Mouse (Mus musculus): ENCODE results near the gene Srsf7. TPM values are rescaled to one million over a fixed set of nuclear protein-coding genes. Genes with fewer than 3 reads are reported as not detected.
A peak's percentile ranks its signal among the peaks of the same experiment; 100 is the strongest.

Srsf7 gene
- 383 and 398 TPM in 2 replicates for polyA plus RNA-seq (2014; fragmentation: Nextera tagmentation; extraction: Ambion mirVana)

DNA sequence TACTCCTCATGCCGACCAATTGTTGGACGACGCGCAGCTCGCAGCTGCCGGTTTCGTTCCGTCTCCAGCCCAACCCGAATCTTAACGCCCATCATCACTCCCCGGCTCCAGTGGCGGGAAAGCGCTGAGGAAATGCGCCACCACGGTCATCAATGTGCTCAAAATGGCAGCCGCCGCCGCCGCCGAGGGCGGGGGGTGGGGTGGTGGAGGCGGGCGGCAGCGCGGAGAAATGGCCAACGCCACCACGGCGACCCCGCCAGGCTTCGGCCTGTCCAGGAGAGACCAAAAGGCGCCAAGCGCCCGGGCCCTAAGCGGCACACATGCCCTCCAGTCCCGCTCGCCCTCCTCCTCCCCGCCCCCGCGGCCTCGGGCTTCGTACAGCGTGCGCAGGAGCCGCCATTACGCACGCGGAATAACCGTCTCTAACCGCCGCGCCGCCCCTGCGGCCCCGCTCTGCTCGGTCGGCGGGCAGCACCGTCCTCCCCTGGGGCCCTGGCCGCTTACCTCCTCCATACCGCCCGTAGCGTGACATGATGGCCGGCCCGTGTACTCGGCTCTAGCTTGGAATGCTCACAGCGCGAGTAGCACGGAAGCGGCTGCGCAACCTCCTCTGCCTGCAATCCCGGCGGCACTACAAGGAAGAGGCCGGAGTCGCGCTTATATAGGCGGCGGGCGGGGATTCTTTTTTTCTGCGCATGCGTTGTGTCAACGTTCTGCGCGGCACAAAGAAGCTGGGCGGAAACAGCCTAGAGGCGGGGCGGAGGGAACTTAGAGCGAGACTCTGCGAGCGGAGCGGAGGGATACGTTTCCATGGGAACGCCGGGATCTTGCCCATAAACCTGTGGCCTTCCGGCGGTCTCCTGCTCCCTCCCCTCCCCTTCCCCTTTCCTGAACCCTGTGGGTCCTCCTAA lies at the start of gene Srsf7, which contains the start of gene Ttc39d:
TSS of gene Srsf7 (minus strand) at position 637 of the 911 bp plus-strand sequence.
TSS of gene Ttc39d (plus strand) at position 790 of the 911 bp plus-strand sequence.
- Histone ChIP-seq H3K4me3 (ENCODE audit: low read depth, low read length) (peak within 1 kb of the TSS; percentile 80), H3K4me2 (peak within 1 kb of the TSS; percentile 87), H3K36me3 (ENCODE audit: control insufficient read depth, insufficient read depth, low read length) (peaks cover 10% of the 10 kb centered on the region), H3K27ac (ENCODE audit: low read depth, low read length) (peak within 1 kb of the TSS; percentile 99), H3K27me3 (ENCODE audit: control insufficient read depth, insufficient read depth, low read length) (no peaks in the 10 kb centered on the region), H3K9me3 (replicated peaks; ENCODE audit: control insufficient read depth, low read length) (no peaks in the 10 kb centered on the region), H3K9ac (ENCODE audit: low read depth, low read length) (peak within 1 kb of the TSS; percentile 99), H3K4me1 (ENCODE audit: control insufficient read depth, insufficient read depth, low read length) (peaks cover 3% of the 10 kb centered on the region; the same call in 1 of the 2 replicates)
- peak; percentile 92 for ATAC-seq (replicated peaks; ENCODE audit: insufficient number of reproducible peaks, low FRiP score, low TSS enrichment)
- WGBS (ENCODE audit: insufficient replicate concordance): under 1% methylated on average over 92 of the region's 95 CpGs

DNA sequence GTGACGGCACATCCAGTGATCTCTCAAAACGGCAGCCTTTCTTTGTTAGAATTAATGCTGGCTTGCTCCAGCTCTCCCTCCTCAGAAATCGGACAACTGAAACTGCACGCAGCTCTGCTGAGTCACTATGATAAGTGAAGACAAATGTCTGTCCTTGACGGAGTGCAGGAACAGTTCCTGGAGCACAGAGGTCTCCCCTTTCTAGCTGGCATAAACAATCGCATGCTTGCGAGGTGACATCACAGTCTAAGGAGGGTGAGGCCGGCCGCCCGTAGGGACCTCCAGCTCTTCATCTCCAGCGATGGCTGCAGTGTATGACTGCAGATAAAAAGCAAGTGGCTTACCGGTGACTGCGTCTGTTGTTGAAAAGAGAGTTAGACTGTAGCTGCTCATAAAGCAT lies 48.1 kb upstream of the Srsf7 start:
- Histone ChIP-seq H3K4me2 (peak overlapping the region; percentile 23), H3K27ac (ENCODE audit: low read depth, low read length) (peak overlapping the region; percentile 81), H3K4me1 (ENCODE audit: control insufficient read depth, insufficient read depth, low read length) (peaks cover 14% of the 10 kb centered on the region), H3K9ac (ENCODE audit: low read depth, low read length) (peak overlapping the region; percentile 0), H3K36me3 (ENCODE audit: control insufficient read depth, insufficient read depth, low read length) (peaks cover 45% of the 10 kb centered on the region), H3K27me3 (ENCODE audit: control insufficient read depth, insufficient read depth, low read length) (no peaks in the 10 kb centered on the region), H3K4me3 (ENCODE audit: low read depth, low read length) (no peak overlapping the region), H3K9me3 (replicated peaks; ENCODE audit: control insufficient read depth, low read length) (peaks cover 4% of the 10 kb centered on the region; the same call in 1 of the 2 replicates)
- WGBS (ENCODE audit: insufficient replicate concordance): 10% methylated on average over 13 of the region's 13 CpGs
- peak; percentile 87 for ATAC-seq (replicated peaks; ENCODE audit: insufficient number of reproducible peaks, low FRiP score, low TSS enrichment)

- peaks cover 4% of the 10 kb centered on the region; the same call in 1 of the 2 replicates for H3K9me3 ChIP-seq (replicated peaks; ENCODE audit: control insufficient read depth, low read length)
- H3K4me3 ChIP-seq (ENCODE audit: low read depth, low read length): no peak overlapping the region
- no peak overlapping the region; the same call in 1 of the 2 replicates for H3K4me2 ChIP-seq
- H3K27me3 ChIP-seq (ENCODE audit: control insufficient read depth, insufficient read depth, low read length): no peaks in the 10 kb centered on the region
- H3K27ac ChIP-seq (ENCODE audit: low read depth, low read length): peak overlapping the region; percentile 81
- 89% methylated on average over 5 of the region's 5 CpGs for WGBS (ENCODE audit: insufficient replicate concordance)
- no peak overlapping the region for H3K9ac ChIP-seq (ENCODE audit: low read depth, low read length)
- H3K4me1 ChIP-seq (ENCODE audit: control insufficient read depth, insufficient read depth, low read length): peaks cover 14% of the 10 kb centered on the region
- H3K36me3 ChIP-seq (ENCODE audit: control insufficient read depth, insufficient read depth, low read length): peaks cover 46% of the 10 kb centered on the region
- no peak for ATAC-seq (replicated peaks; ENCODE audit: insufficient number of reproducible peaks, low FRiP score, low TSS enrichment)
These were observed 47.3 kb upstream of the Srsf7 start for GRCm38 (mm10) chr17:80254421-80254820.

DNA sequence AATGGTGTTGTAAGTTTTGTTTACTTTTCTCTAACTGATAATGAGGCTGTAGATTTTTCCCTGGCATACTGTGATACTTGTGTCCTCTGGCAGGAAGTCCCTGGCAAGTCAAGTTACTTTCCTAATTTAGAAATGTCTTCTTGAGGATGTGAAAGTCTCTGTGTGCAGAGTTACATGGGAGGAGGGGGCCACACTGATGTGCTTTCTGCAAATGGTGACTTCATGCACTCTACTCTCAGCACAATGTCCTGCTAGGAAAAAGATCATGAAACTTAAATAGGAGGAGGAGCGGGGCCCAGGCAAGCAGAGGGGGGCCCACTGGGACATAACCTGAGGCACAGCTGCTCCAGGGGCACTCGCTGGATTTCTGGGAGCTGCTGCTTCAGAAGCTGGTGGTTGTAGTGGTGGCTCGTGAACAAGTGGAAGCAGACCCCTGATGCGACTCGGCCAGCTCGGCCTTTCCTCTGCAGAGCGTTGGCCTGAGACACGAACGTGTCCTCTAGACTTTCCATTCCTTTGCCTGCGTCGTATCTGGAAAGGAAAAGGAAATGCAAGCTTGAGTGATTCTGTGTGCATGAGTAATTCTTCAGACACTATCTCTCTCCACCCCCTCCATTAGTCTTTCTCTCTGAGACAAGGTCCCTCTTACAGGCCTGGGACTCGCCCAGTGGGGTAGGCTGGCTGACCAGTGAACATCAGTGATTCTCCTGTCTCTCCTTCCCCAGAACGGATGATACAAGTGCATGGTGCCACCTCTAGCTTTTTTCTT lies 45.8 kb upstream of the Srsf7 start:
- Histone ChIP-seq H3K9ac (ENCODE audit: low read depth, low read length) (0 out of 2 replicates have a peak overlapping the region, but pooled peaks have one; percentile 3), H3K4me3 (ENCODE audit: low read depth, low read length) (no peak overlapping the region), H3K4me1 (ENCODE audit: control insufficient read depth, insufficient read depth, low read length) (peaks cover 14% of the 10 kb centered on the region), H3K4me2 (0 out of 2 replicates have a peak overlapping the region, but pooled peaks have one; percentile 11), H3K27me3 (ENCODE audit: control insufficient read depth, insufficient read depth, low read length) (no peaks in the 10 kb centered on the region), H3K27ac (ENCODE audit: low read depth, low read length) (peak overlapping the region; percentile 89), H3K9me3 (replicated peaks; ENCODE audit: control insufficient read depth, low read length) (peaks cover 4% of the 10 kb centered on the region; the same call in 1 of the 2 replicates), H3K36me3 (ENCODE audit: control insufficient read depth, insufficient read depth, low read length) (peaks cover 45% of the 10 kb centered on the region)
- no peak; the same call in 1 of the 2 replicates for ATAC-seq (replicated peaks; ENCODE audit: insufficient number of reproducible peaks, low FRiP score, low TSS enrichment)
- WGBS (ENCODE audit: insufficient replicate concordance): 57% methylated on average over 13 of the region's 13 CpGs

- Histone ChIP-seq H3K4me1 (ENCODE audit: control insufficient read depth, insufficient read depth, low read length) (no peaks in the 10 kb centered on the region), H3K27ac (ENCODE audit: low read depth, low read length) (no peak overlapping the region), H3K9ac (ENCODE audit: low read depth, low read length) (no peak overlapping the region), H3K4me2 (no peak overlapping the region), H3K9me3 (replicated peaks; ENCODE audit: control insufficient read depth, low read length) (no peaks in the 10 kb centered on the region), H3K36me3 (ENCODE audit: control insufficient read depth, insufficient read depth, low read length) (peaks cover 40% of the 10 kb centered on the region), H3K4me3 (ENCODE audit: low read depth, low read length) (no peak overlapping the region), H3K27me3 (ENCODE audit: control insufficient read depth, insufficient read depth, low read length) (no peaks in the 10 kb centered on the region)
- ATAC-seq (replicated peaks; ENCODE audit: insufficient number of reproducible peaks, low FRiP score, low TSS enrichment): no peak
- WGBS (ENCODE audit: insufficient replicate concordance): 69% methylated on average over 13 of the region's 13 CpGs
These were observed 36.0 kb upstream of the Srsf7 start for GRCm38 (mm10) chr17:80243116-80243515.

DNA sequence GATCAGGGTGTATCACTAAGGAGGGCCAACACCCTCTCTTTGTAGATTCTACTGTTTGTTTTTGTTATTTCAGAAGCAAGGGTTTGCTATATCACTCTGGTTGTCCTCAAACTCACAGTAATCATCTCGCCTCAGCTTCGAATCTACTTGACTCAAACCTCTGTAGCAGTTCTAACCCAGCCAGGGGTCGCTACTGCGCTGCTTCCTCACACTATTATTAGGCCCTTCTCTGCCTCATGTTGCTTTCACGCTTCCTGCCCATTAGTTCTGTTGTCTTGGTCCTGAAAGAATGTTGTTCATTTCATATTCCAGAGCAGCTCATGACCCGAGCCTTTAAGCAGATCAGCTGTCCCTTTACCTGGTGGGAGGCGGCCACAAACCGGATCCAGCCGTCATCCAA lies 34.5 kb upstream of the Srsf7 start:
- ATAC-seq (replicated peaks; ENCODE audit: insufficient number of reproducible peaks, low FRiP score, low TSS enrichment): no peak
- 87% methylated on average over 9 of the region's 9 CpGs for WGBS (ENCODE audit: insufficient replicate concordance)
- Histone ChIP-seq H3K4me3 (ENCODE audit: low read depth, low read length) (no peak overlapping the region), H3K9me3 (replicated peaks; ENCODE audit: control insufficient read depth, low read length) (no peaks in the 10 kb centered on the region), H3K27ac (ENCODE audit: low read depth, low read length) (no peak overlapping the region), H3K4me2 (no peak overlapping the region), H3K4me1 (ENCODE audit: control insufficient read depth, insufficient read depth, low read length) (no peaks in the 10 kb centered on the region), H3K36me3 (ENCODE audit: control insufficient read depth, insufficient read depth, low read length) (peaks cover 39% of the 10 kb centered on the region), H3K9ac (ENCODE audit: low read depth, low read length) (no peak overlapping the region), H3K27me3 (ENCODE audit: control insufficient read depth, insufficient read depth, low read length) (no peaks in the 10 kb centered on the region)

GRCm38 (mm10) chr17:80237475-80237874 lies 30.4 kb upstream of the Srsf7 start:
- Histone ChIP-seq H3K9ac (ENCODE audit: low read depth, low read length) (no peak overlapping the region), H3K36me3 (ENCODE audit: control insufficient read depth, insufficient read depth, low read length) (peaks cover 31% of the 10 kb centered on the region)

DNA sequence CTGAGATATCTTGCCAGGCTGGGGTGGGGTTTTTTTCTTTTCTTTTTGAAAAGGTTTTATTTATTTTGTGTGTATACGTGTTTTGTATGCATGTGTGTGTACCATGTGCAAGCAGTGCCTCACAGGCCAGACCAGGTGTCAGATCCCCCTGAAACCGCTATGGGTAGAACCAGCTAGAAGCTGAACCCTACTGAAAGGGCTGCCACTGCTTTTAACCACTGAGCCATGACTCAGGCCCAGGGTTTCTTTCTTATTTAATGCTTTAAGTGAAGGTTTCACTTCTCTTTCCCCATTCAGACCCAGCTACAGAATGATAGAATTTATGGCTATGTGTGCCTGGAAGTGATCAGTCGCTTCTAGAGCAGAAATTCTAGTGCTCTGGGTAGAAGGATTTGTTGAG lies 29.7 kb upstream of the Srsf7 start:
- no peak for ATAC-seq (replicated peaks; ENCODE audit: insufficient number of reproducible peaks, low FRiP score, low TSS enrichment)
- Histone ChIP-seq H3K36me3 (ENCODE audit: control insufficient read depth, insufficient read depth, low read length) (peaks cover 25% of the 10 kb centered on the region), H3K4me1 (ENCODE audit: control insufficient read depth, insufficient read depth, low read length) (no peaks in the 10 kb centered on the region), H3K9me3 (replicated peaks; ENCODE audit: control insufficient read depth, low read length) (no peaks in the 10 kb centered on the region), H3K4me3 (ENCODE audit: low read depth, low read length) (no peak overlapping the region), H3K27ac (ENCODE audit: low read depth, low read length) (no peak overlapping the region), H3K4me2 (no peak overlapping the region), H3K27me3 (ENCODE audit: control insufficient read depth, insufficient read depth, low read length) (no peaks in the 10 kb centered on the region), H3K9ac (ENCODE audit: low read depth, low read length) (no peak overlapping the region)
- WGBS (ENCODE audit: insufficient replicate concordance): 95% methylated on average over 3 of the region's 3 CpGs

More at GRCm38 (mm10) chr17:80237475-80237874, 30.4 kb upstream of the Srsf7 start:
- no peaks in the 10 kb centered on the region for H3K27me3 ChIP-seq (ENCODE audit: control insufficient read depth, insufficient read depth, low read length)
- no peaks in the 10 kb centered on the region for H3K9me3 ChIP-seq (replicated peaks; ENCODE audit: control insufficient read depth, low read length)
- H3K4me2 ChIP-seq: no peak overlapping the region
- ATAC-seq (replicated peaks; ENCODE audit: insufficient number of reproducible peaks, low FRiP score, low TSS enrichment): no peak
- H3K4me1 ChIP-seq (ENCODE audit: control insufficient read depth, insufficient read depth, low read length): no peaks in the 10 kb centered on the region
- no peak overlapping the region for H3K27ac ChIP-seq (ENCODE audit: low read depth, low read length)
- WGBS (ENCODE audit: insufficient replicate concordance): 88% methylated on average over 5 of the region's 5 CpGs
- H3K4me3 ChIP-seq (ENCODE audit: low read depth, low read length): no peak overlapping the region

Data from heart, embryonic 11.5 days (tissue).